In the genomic region with DNA sequence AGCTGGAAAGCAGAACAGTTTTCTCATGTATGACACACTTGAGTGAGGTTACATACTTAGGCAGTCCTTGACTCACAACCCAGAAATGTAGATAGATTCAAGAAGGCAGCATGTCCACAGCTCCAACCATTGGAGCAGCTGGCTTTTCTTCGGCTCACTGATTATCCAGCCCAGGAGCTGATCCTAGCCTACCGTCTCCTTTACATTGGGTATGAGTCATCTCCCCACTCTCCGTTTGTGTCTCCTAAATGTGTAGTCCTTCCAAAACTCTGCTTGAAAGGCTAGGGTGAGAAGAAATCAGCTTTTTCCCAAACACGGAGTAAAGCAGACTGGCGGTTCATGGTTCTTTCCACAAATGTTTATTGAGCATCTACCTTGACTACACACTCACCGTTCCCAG, we compare ENCODE assay signal across 16 mouse cellular contexts. TPM values are rescaled to one million over a fixed set of nuclear protein-coding genes. Genes with fewer than 3 reads are reported as not detected.
"Had no signal": no experiment of that assay in that cellular context is flagged by ENCODE, and none has a peak within 500 bp of the region (broad histone marks: within the 10 kb centered on the region; RNA-seq: fewer than 3 reads in every experiment).

No protein-coding gene starts in this region.

- DNase-seq: retina, postnatal 1 day; right cerebral cortex, adult 18-20 months; right cerebral cortex, postnatal 14 days; right cerebral cortex, postnatal 25 days; right cerebral cortex, postnatal 4 days; spleen, adult 18-20 months; thymus, adult 18-20 months; thymus, adult 2 months; thymus, postnatal 14 days; thymus, postnatal 25 days; thymus, postnatal 36 days; thymus, postnatal 4 days had no signal

RNA-seq across cellular contexts. Expression of a gene that starts 10.2 kb away (rescaled TPM):
- polyA plus RNA-seq: small intestine, adult 2 months; spleen, adult 2 months; stomach, postnatal 0 days; urinary bladder, adult 2 months had no signal
